Mouse (Mus musculus) midbrain, embryonic 13.5 days (tissue): Measurements from ENCODE around the gene Kif3a. TPM values are rescaled to one million over a fixed set of nuclear protein-coding genes. Genes with fewer than 3 reads are reported as not detected.
A peak's percentile ranks its signal among the peaks of the same experiment; 100 is the strongest.

Source experiments
- ATAC-seq: fragments of 200-750 bp; cut with Nextera tagmentation; 2 replicates; pipeline ENCODE4 v1.8.0; 2017; ENCODE audit warnings: mild to moderate bottlenecking, moderate TSS enrichment, moderate library complexity
- H3K27ac ChIP-seq: fragments of 300-500 bp; sonication (generic); 2 replicates; pipeline ENCODE4 v1.5.1; 2015; ENCODE audit warnings: inconsistent platforms, mild to moderate bottlenecking, moderate library complexity
- H3K27me3 ChIP-seq: fragments of 300-500 bp; sonication (generic); 2 replicates; pipeline ENCODE4 v1.6.1; 2015; ENCODE audit warnings: mild to moderate bottlenecking, inconsistent platforms
- H3K36me3 ChIP-seq: fragments of 300-500 bp; sonication (generic); 2 replicates; pipeline ENCODE4 v1.6.1; 2015; ENCODE audit warnings: mild to moderate bottlenecking, inconsistent platforms
- H3K4me1 ChIP-seq: fragments of 300-500 bp; sonication (generic); replicated peaks from 2 replicates; pipeline ENCODE4 v1.6.1; 2015; ENCODE audit warnings: inconsistent platforms
- H3K4me2 ChIP-seq: fragments of 300-500 bp; sonication (generic); replicated peaks from 2 replicates; pipeline ENCODE4 v1.6.1; 2015; ENCODE audit warnings: moderate library complexity, mild to moderate bottlenecking, inconsistent platforms
- H3K4me3 ChIP-seq: fragments of 300-500 bp; sonication (generic); replicated peaks from 2 replicates; pipeline ENCODE4 v1.5.1; 2015; ENCODE audit warnings: mild to moderate bottlenecking, inconsistent platforms
- H3K9ac ChIP-seq: fragments of 300-500 bp; sonication (generic); replicated peaks from 2 replicates; pipeline ENCODE4 v1.6.1; 2015; ENCODE audit warnings: mild to moderate bottlenecking, inconsistent platforms
- H3K9me3 ChIP-seq: fragments of 300-500 bp; sonication (generic); 2 replicates; pipeline ENCODE4 v1.6.1; 2016; ENCODE audit warnings: mild to moderate bottlenecking, inconsistent platforms
- WGBS: fragments of 180-500 bp; shearing (Covaris S2); methylation state at CpG from one replicate; pipeline ENCODE4 v1.1.7; 2015; 5-methylcytosine and 5-hydroxymethylcytosine counted together
- polyA plus RNA-seq: library from polyadenylated mRNA; unstranded; fragments of >200 nt; fragmentation: Nextera tagmentation; extraction: Ambion mirVana; gene quantifications from 2 replicates; pipeline ENCODE4 v1.2.1, GENCODE M21; 2015

Kif3a gene
- polyA plus RNA-seq, 1 experiment from 2014 or later = 232 TPM

DNA sequence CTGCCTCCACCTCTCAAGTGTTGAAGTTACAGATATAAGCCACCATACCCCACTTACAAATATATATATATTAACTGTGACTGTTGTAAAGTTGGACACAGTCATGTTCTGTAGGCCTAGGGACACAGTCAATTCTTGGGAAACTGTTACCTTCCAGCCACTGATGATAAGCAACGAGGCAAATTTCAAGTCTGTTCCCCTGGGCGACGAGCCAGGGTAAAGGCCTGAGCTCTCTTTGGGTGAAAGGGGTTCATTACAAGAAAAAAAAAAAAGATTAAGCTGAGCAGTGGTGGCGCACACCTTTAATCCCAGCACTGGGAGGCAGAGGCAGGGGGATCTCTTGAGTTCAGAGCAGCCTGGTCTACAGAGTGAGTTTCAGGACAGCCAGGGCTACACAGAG is 52.9 kb downstream of the Kif3a start:
- Histone ChIP-seq H3K9me3 (0 out of 2 replicates have a peak, but pooled peaks cover 3% of the 10 kb centered on the region), H3K4me1 (no peaks in the 10 kb centered on the region), H3K27ac (no peak overlapping the region), H3K9ac (no peak overlapping the region), H3K36me3 (no peaks in the 10 kb centered on the region), H3K4me2 (no peak overlapping the region), H3K27me3 (no peaks in the 10 kb centered on the region), H3K4me3 (no peak overlapping the region)
- no peak for ATAC-seq
- 89% methylated on average over 4 of the region's 4 CpGs for WGBS

- Histone ChIP-seq H3K4me1 (no peaks in the 10 kb centered on the region), H3K27me3 (no peaks in the 10 kb centered on the region), H3K4me3 (no peak overlapping the region), H3K36me3 (no peaks in the 10 kb centered on the region), H3K27ac (no peak overlapping the region), H3K4me2 (no peak overlapping the region), H3K9ac (no peak overlapping the region), H3K9me3 (0 out of 2 replicates have a peak, but pooled peaks cover 3% of the 10 kb centered on the region)
- no peak for ATAC-seq
- 89% methylated on average over 11 of the region's 11 CpGs for WGBS
Measured at GRCm38 (mm10) chr11:53621582-53622439, 54.6 kb downstream of the Kif3a start.

DNA sequence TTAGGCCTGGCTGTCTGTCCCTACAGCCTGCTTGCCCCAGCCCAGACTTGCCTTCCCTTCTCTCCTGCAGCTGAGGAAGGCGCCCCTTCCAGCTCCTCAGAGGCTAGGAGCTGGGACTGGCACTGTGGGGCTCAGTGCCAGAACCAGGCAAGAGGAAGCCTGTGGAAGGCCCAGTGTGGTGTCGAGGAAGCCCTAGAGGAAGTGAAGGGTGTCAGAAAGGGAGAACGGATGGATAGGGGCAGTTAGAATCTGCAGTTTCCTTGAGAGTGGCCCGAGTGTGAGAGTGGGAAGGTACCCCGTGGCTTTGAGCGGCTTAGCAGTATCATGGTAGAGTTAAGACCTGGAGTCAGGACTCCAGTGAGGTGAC is 55.2 kb downstream of the Kif3a start:
- Histone ChIP-seq H3K4me2 (no peak overlapping the region), H3K9ac (no peak overlapping the region), H3K27me3 (no peaks in the 10 kb centered on the region), H3K36me3 (no peaks in the 10 kb centered on the region), H3K27ac (no peak overlapping the region), H3K4me1 (no peaks in the 10 kb centered on the region), H3K9me3 (0 out of 2 replicates have a peak, but pooled peaks cover 3% of the 10 kb centered on the region), H3K4me3 (no peak overlapping the region)
- no peak for ATAC-seq
- WGBS = 77% methylated on average over 6 of the region's 6 CpGs

DNA sequence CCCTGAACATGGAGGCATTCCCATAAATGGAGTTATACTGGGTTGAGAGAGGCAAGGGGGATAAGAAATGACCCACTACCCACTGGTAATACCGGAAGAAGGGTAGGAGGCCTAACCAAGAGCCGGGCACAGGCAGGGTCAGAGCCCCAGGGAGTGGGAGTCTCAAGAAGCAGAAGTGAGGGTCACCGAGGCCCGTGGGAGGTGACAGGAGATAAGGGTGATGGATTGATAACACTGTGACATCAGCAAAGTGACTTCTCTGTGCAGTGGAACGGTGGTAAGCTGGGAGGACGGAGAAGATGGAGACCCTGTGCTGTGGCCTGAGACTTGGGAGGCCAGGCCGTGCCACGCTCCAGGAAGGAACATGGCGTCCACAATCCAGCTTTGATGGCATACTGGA is 56.4 kb downstream of the Kif3a start:
- no peak for ATAC-seq
- Histone ChIP-seq H3K9me3 (0 out of 2 replicates have a peak, but pooled peaks cover 3% of the 10 kb centered on the region), H3K27me3 (no peaks in the 10 kb centered on the region), H3K36me3 (no peaks in the 10 kb centered on the region), H3K4me2 (no peak overlapping the region), H3K4me1 (no peaks in the 10 kb centered on the region), H3K9ac (no peak overlapping the region), H3K27ac (no peak overlapping the region), H3K4me3 (no peak overlapping the region)
- WGBS = 96% methylated on average over 9 of the region's 9 CpGs

- H3K4me2 ChIP-seq = no peak overlapping the region
- no peak overlapping the region for H3K4me3 ChIP-seq
- no peaks in the 10 kb centered on the region for H3K27me3 ChIP-seq
- ATAC-seq = no peak
- WGBS = 97% methylated on average over 2 of the region's 2 CpGs
- no peak overlapping the region for H3K27ac ChIP-seq
- no peaks in the 10 kb centered on the region for H3K4me1 ChIP-seq
- H3K9me3 ChIP-seq = 0 out of 2 replicates have a peak, but pooled peaks cover 3% of the 10 kb centered on the region
- no peaks in the 10 kb centered on the region for H3K36me3 ChIP-seq
- H3K9ac ChIP-seq = no peak overlapping the region
Measured at GRCm38 (mm10) chr11:53624124-53624523, 56.9 kb downstream of the Kif3a start.

- Histone ChIP-seq H3K36me3 (no peaks in the 10 kb centered on the region), H3K4me1 (no peaks in the 10 kb centered on the region), H3K4me2 (no peak overlapping the region), H3K27ac (no peak overlapping the region), H3K9me3 (0 out of 2 replicates have a peak, but pooled peaks cover 3% of the 10 kb centered on the region), H3K4me3 (no peak overlapping the region), H3K27me3 (no peaks in the 10 kb centered on the region), H3K9ac (no peak overlapping the region)
- ATAC-seq = 0 out of 2 replicates have a peak, but pooled peaks have one; percentile 34
- WGBS = 72% methylated on average over 17 of the region's 17 CpGs
Measured at GRCm38 (mm10) chr11:53626802-53627373, 59.7 kb downstream of the Kif3a start.

DNA sequence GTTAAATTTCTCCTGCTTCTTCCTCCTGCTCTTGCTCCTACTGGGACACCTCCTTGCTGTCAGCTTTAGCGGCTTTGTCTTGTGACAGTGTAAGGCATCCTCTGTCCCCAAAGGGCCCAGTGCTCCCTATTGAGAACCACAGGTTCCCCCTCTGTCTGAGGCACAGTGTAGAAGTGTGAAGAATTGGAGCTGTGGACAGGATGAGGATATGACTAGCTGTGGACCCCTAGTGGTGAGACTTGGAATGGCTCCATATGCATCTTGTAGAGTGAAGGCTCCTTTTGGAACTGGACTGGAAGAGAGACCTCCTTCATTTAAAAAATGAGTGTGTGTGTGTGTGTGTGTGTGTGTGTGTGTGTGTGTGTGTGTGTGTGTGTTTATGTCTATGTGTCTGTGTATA is 60.7 kb downstream of the Kif3a start:
- no peak overlapping the region for H3K9ac ChIP-seq
- WGBS = 3% methylated on average over 1 of the region's 1 CpGs
- peak; percentile 73 for ATAC-seq

DNA sequence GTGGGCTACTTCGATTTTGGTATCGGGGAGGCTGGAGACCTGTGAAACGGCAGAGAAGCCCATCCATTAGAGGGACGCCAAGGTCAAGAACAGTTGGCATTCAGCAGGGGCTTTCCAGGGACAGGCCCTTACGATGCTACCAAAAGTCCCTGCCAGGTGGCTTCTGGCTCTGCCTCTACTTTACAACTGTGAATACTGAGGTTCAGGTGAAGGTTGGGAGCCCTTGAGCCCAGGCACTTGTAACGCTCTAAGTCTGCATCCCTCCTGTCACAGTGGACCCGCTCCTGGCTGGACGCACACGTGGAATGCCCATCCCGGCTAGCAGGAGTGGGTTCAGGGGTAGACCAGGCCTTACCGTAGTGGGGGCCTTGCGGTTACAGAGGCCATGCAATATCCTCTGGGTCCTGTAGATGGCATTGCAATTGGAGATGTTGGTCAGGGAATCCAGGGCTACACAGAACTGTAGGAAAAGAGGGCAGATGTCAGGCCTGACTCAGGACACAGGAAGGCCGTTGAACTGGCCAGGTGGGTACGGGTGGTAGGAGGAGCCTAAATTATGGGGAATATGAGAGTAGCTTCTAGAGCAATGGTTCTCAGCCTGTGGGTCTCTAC is 65.0 kb downstream of the Kif3a start:
- 71% methylated on average over 14 of the region's 14 CpGs for WGBS
- H3K4me1 ChIP-seq = peaks cover 10% of the 10 kb centered on the region
- H3K36me3 ChIP-seq = no peaks in the 10 kb centered on the region
- H3K4me3 ChIP-seq = no peak overlapping the region
- no peak overlapping the region for H3K27ac ChIP-seq
- H3K27me3 ChIP-seq = peaks cover 29% of the 10 kb centered on the region
- no peaks in the 10 kb centered on the region for H3K9me3 ChIP-seq
- no peak overlapping the region for H3K9ac ChIP-seq
- no peak for ATAC-seq
- H3K4me2 ChIP-seq = no peak overlapping the region

More for the DNA sequence above, 60.7 kb downstream of the Kif3a start:
- H3K27me3 ChIP-seq = no peaks in the 10 kb centered on the region
- no peak overlapping the region for H3K4me3 ChIP-seq
- no peaks in the 10 kb centered on the region for H3K36me3 ChIP-seq
- H3K4me2 ChIP-seq = no peak overlapping the region
- no peaks in the 10 kb centered on the region for H3K4me1 ChIP-seq
- no peak overlapping the region for H3K27ac ChIP-seq
- H3K9me3 ChIP-seq = 0 out of 2 replicates have a peak, but pooled peaks cover 3% of the 10 kb centered on the region

DNA sequence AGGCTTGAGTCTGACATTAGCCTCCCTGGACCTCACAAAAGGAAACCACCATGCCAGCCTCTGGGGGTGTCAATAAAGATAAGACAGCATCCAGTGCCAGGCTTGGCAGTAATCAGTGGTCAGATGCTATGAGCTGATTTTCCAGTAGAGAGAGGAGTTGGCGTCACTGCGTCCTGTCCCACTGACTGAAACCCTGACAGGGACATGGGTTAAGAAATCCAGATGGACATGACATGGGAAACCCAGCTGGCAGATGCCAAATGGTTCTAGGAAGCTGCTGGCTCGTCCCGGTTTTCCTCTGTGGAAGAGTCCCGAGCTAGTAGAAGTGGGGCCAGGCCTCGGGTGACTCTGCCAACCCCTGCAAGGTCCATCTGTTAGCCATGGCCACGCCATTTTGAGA is 66.5 kb downstream of the Kif3a start:
- no peak overlapping the region for H3K4me2 ChIP-seq
- H3K9me3 ChIP-seq = no peaks in the 10 kb centered on the region
- H3K27me3 ChIP-seq = peaks cover 36% of the 10 kb centered on the region
- H3K27ac ChIP-seq = no peak overlapping the region
- no peaks in the 10 kb centered on the region for H3K36me3 ChIP-seq
- H3K4me3 ChIP-seq = no peak overlapping the region
- H3K9ac ChIP-seq = no peak overlapping the region
- 88% methylated on average over 7 of the region's 7 CpGs for WGBS
- ATAC-seq = no peak
- H3K4me1 ChIP-seq = peaks cover 12% of the 10 kb centered on the region

GRCm38 (mm10) chr11:53634556-53634955 is 67.4 kb downstream of the Kif3a start, which contains the start of gene Il13:
Gene Il13 (minus strand): TSS chr11:53634702.
- Histone ChIP-seq H3K36me3 (no peaks in the 10 kb centered on the region), H3K9ac (no peak within 1 kb of the TSS), H3K27ac (no peak within 1 kb of the TSS), H3K4me1 (peaks cover 12% of the 10 kb centered on the region), H3K4me3 (no peak within 1 kb of the TSS), H3K9me3 (no peaks in the 10 kb centered on the region), H3K27me3 (peaks cover 36% of the 10 kb centered on the region), H3K4me2 (no peak within 1 kb of the TSS)
- WGBS = 92% methylated on average over 8 of the region's 8 CpGs
- ATAC-seq = no peak

DNA sequence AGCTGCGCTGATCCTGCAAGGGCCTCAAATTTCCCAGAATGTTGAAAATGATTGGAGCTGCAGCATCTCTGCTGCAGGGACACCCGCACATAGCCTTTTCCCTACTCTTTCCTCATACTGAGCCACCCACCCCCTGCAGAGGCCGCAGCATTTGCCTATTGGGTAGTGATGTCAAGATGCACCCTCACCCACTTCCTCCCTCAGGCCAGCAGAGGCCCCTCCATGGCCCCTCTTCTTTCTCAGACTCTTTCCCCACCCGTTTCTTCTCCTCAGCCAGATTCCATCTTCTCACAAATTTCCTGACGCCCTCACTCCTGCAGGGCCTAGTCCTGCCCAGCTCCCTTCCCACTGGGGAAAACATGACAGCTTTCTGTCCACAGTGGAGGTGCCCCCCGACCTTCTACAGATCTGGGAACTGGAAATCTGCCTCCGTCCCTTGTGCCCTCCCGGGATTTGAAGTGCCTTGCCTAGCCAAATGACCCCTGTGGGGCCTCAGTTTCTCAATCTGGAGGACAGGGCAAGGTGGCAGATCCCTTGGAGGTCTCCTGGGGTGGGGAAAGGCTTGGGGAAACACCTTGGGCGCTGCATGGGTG is 68.5 kb downstream of the Kif3a start:
- Histone ChIP-seq H3K27me3 (peaks cover 36% of the 10 kb centered on the region), H3K27ac (no peak overlapping the region), H3K4me1 (peaks cover 12% of the 10 kb centered on the region), H3K4me2 (peak overlapping the region; percentile 63), H3K9ac (peak overlapping the region; percentile 59), H3K9me3 (no peaks in the 10 kb centered on the region), H3K4me3 (peak overlapping the region; percentile 37), H3K36me3 (no peaks in the 10 kb centered on the region)
- no peak for ATAC-seq
- 36% methylated on average over 9 of the region's 9 CpGs for WGBS
